8 mouse cellular contexts compared by ENCODE assay signal in genomic region chr11:57673977-57674687, GRCm38 (mm10). TPM values are rescaled to one million over a fixed set of nuclear protein-coding genes. Genes with fewer than 3 reads are reported as not detected.
A peak's percentile ranks its signal among the peaks of the same experiment; 100 is the strongest.
DNase-seq lines count a peak whose midpoint lies in the region; ATAC-seq lines count a peak whose summit lies in the region.

No protein-coding gene starts in this region.

- H3K9me3 ChIP-seq in hindbrain, embryonic 10.5 days = no peaks in the 10 kb centered on the region
- no peaks in the 10 kb centered on the region for H3K9me3 ChIP-seq in hindbrain, embryonic 11.5 days (ENCODE audit: control insufficient read depth, low read length)
- H3K9me3 ChIP-seq in limb, embryonic 11.5 days (ENCODE audit: control insufficient read depth, low read length) = no peaks in the 10 kb centered on the region

- H3K4me3 ChIP-seq in hindbrain, embryonic 10.5 days = no peak overlapping the region
- no peak overlapping the region for H3K4me3 ChIP-seq in hindbrain, embryonic 11.5 days (ENCODE audit: low read depth, low read length)
- no peak overlapping the region for H3K4me3 ChIP-seq in brown adipose tissue, adult 24 weeks (ENCODE audit: insufficient read depth, low read depth, low read length)
- no peak overlapping the region for H3K4me3 ChIP-seq in limb, embryonic 11.5 days (ENCODE audit: low read depth, low read length)

- peak overlapping the region; percentile 51 for H3K27ac ChIP-seq in hindbrain, embryonic 10.5 days
- H3K27ac ChIP-seq in hindbrain, embryonic 11.5 days (ENCODE audit: low read depth, low read length) = no peak overlapping the region
- peak overlapping the region; percentile 90 for H3K27ac ChIP-seq in brown adipose tissue, adult 24 weeks (replicated peaks; ENCODE audit: low read depth, low read length)
- H3K27ac ChIP-seq in limb, embryonic 11.5 days (replicated peaks; ENCODE audit: low read depth, low read length) = 0 out of 2 replicates have a peak overlapping the region, but pooled peaks have one; percentile 52

- H3K27me3 ChIP-seq in hindbrain, embryonic 10.5 days (ENCODE audit: insufficient read depth, poor library complexity, severe bottlenecking) = no peaks in the 10 kb centered on the region
- no peaks in the 10 kb centered on the region for H3K27me3 ChIP-seq in hindbrain, embryonic 11.5 days (ENCODE audit: control insufficient read depth, insufficient read depth, low read length)
- no peaks in the 10 kb centered on the region for H3K27me3 ChIP-seq in limb, embryonic 11.5 days (ENCODE audit: control insufficient read depth, insufficient read depth, low read length)

- no peak overlapping the region for H3K4me2 ChIP-seq in hindbrain, embryonic 11.5 days (replicated peaks; ENCODE audit: low read depth, low read length)
- no peak overlapping the region for H3K4me2 ChIP-seq in limb, embryonic 11.5 days (ENCODE audit: low read depth, severe bottlenecking)

- ATAC-seq in hindbrain, embryonic 11.5 days (ENCODE audit: low FRiP score) = no peak
- ATAC-seq in hematopoietic stem cell, adult 5-6 weeks (replicated peaks in 1 of 2; ENCODE audit: insufficient read depth in 1 of 2, low FRiP score in 2 of 2, low TSS enrichment in 1 of 2, low read depth in 1 of 2, poor library complexity in 2 of 2, severe bottlenecking in 2 of 2) = peak; percentile 33 to 51; a peak in 2 of 4 replicates
- no peak for ATAC-seq in limb, embryonic 11.5 days (ENCODE audit: insufficient number of reproducible peaks, low FRiP score, low TSS enrichment, low read depth)

- H3K36me3 ChIP-seq in hindbrain, embryonic 10.5 days = peaks cover 4% of the 10 kb centered on the region
- H3K36me3 ChIP-seq in hindbrain, embryonic 11.5 days (ENCODE audit: control insufficient read depth, insufficient read depth, low read length) = no peaks in the 10 kb centered on the region
- no peaks in the 10 kb centered on the region for H3K36me3 ChIP-seq in limb, embryonic 11.5 days (ENCODE audit: control insufficient read depth, insufficient read depth, low read length)

- no peak overlapping the region for H3K9ac ChIP-seq in hindbrain, embryonic 11.5 days (ENCODE audit: low read depth, low read length)
- H3K9ac ChIP-seq in limb, embryonic 11.5 days (ENCODE audit: low read length) = no peak overlapping the region

- peaks cover 34% of the 10 kb centered on the region for H3K4me1 ChIP-seq in hindbrain, embryonic 10.5 days (replicated peaks)
- H3K4me1 ChIP-seq in hindbrain, embryonic 11.5 days (replicated peaks; ENCODE audit: control insufficient read depth, insufficient read depth, low read length) = 0 out of 2 replicates have a peak, but pooled peaks cover 4% of the 10 kb centered on the region
- peaks cover 40% of the 10 kb centered on the region for H3K4me1 ChIP-seq in brown adipose tissue, adult 24 weeks (ENCODE audit: control insufficient read depth, insufficient read depth, insufficient read length, low read length)
- H3K4me1 ChIP-seq in limb, embryonic 11.5 days (ENCODE audit: control insufficient read depth, insufficient read depth, low read length) = peaks cover 20% of the 10 kb centered on the region

- 76% methylated on average over 12 of the region's 12 CpGs for WGBS in hindbrain, embryonic 10.5 days
- WGBS in hindbrain, embryonic 11.5 days = 79% methylated on average over 12 of the region's 12 CpGs
- 74% methylated on average over 12 of the region's 12 CpGs for WGBS in limb, embryonic 11.5 days

- no peak for DNase-seq in hindbrain, embryonic 10.5 days (ENCODE audit: low spot score)
- no peak for DNase-seq in hindbrain, embryonic 11.5 days (ENCODE audit: low spot score)
- no peak for DNase-seq in limb, embryonic 11.5 days (ENCODE audit: low spot score)
- no peak for DNase-seq in adrenal gland, adult 2 months
- no peak for DNase-seq in adrenal gland, postnatal 14 days
- DNase-seq in ovary, postnatal 36 days (ENCODE audit: low spot score) = no peak

RNA-seq across cellular contexts. Expression of gene Galnt10, which starts 28.9 kb away (rescaled TPM):
- 21.2 and 22.7 TPM in 2 replicates for polyA plus RNA-seq in hindbrain, embryonic 10.5 days (2016; fragmentation: Nextera tagmentation; extraction: Ambion mirVana)
- 9.7 and 12.0 TPM in 2 replicates for polyA plus RNA-seq in hindbrain, embryonic 11.5 days (2014; fragmentation: Nextera tagmentation; extraction: Ambion mirVana)
- polyA plus RNA-seq in brown adipose tissue, adult 24 weeks (2012; ENCODE audit: insufficient read depth, insufficient read length, missing spikeins) = 2.5 and 3.3 TPM in 2 replicates
- total RNA-seq in hematopoietic stem cell, adult 5-6 weeks (2017) = 9.7 and 11.4 TPM in 2 replicates
- polyA plus RNA-seq in limb, embryonic 11.5 days (2014; fragmentation: Nextera tagmentation; extraction: Ambion mirVana) = 13.9 and 15.6 TPM in 2 replicates
- 10 to 100 TPM; 50.2 to 54.5 TPM for total RNA-seq in adrenal gland, adult 2 months (2021)
- polyA plus RNA-seq in adrenal gland, adult 2 months (2012; rRNA removed) = 23.7 and 33.8 TPM in 2 replicates
- total RNA-seq in adrenal gland, postnatal 14 days (2021) = 39.8 and 46.4 TPM in 2 replicates

Comparison
In these comparisons a context has a peak if more than half of its experiments do, and no peak if none do; other contexts are left out.
1. ATAC-seq: peak in hematopoietic stem cell, adult 5-6 weeks (2 of 2); none in hindbrain, embryonic 11.5 days (single experiment) and limb, embryonic 11.5 days (single experiment).